Mouse (Mus musculus): ENCODE measurements at regions not wholly inside any gene's neighbourhood (a gene's known extent, or its start where the extent isn't known, plus 50 kb on each side); places are given as distances from the start of the nearest gene placed in this dataset.
"Not testable (repeated sequence)": the region's sequence is repeated elsewhere in the genome, so short reads cannot be mapped to it uniquely, and the experiment has no call there.

GRCm38 (mm10) chr2:17946047-17946446 is 50.7 kb downstream of the H2al2a start:
- DNase-seq (ENCODE audit: low spot score in 2 of 2), result no peak

GRCm38 (mm10) chr2:17945369-17945915 is 51.3 kb downstream of the H2al2a start:
- DNase-seq (ENCODE audit: low spot score in 2 of 2), result no peak

- DNase-seq (ENCODE audit: low spot score in 2 of 2), result no peak
Observed at GRCm38 (mm10) chr2:17943506-17943905, 53.3 kb downstream of the H2al2a start.

GRCm38 (mm10) chr2:17942528-17943387 is 54.0 kb downstream of the H2al2a start:
- DNase-seq (ENCODE audit: low spot score in 2 of 2), result no peak

GRCm38 (mm10) chr2:17941921-17942320 is 54.8 kb downstream of the H2al2a start:
- no peak for DNase-seq (ENCODE audit: low spot score in 2 of 2)

- DNase-seq (ENCODE audit: low spot score in 2 of 2), result not testable (repeated sequence)
Observed at GRCm38 (mm10) chr2:17939857-17940848, 56.6 kb downstream of the H2al2a start.

- no peak for DNase-seq (ENCODE audit: low spot score in 2 of 2)
Observed at GRCm38 (mm10) chr2:17939183-17939856, 57.4 kb downstream of the H2al2a start.

GRCm38 (mm10) chr2:17936527-17937139 is 60.1 kb downstream of the H2al2a start:
- DNase-seq (ENCODE audit: low spot score in 2 of 2), result no peak

GRCm38 (mm10) chr2:17935916-17936315 is 60.8 kb downstream of the H2al2a start:
- no peak for DNase-seq (ENCODE audit: low spot score in 2 of 2)

- no peak for DNase-seq (ENCODE audit: low spot score in 2 of 2)
Observed at GRCm38 (mm10) chr2:17935466-17935865, 61.3 kb downstream of the H2al2a start.

GRCm38 (mm10) chr2:17934610-17935009 is 62.1 kb downstream of the H2al2a start:
- no peak for DNase-seq (ENCODE audit: low spot score in 2 of 2)

- DNase-seq (ENCODE audit: low spot score in 2 of 2), result no peak
Observed at GRCm38 (mm10) chr2:17932932-17933790, 63.6 kb downstream of the H2al2a start.

GRCm38 (mm10) chr2:17932426-17932931 is 64.3 kb downstream of the H2al2a start:
- no peak for DNase-seq (ENCODE audit: low spot score in 2 of 2)

- DNase-seq (ENCODE audit: low spot score in 2 of 2), result no peak
Observed at GRCm38 (mm10) chr2:17931881-17932280, 64.9 kb downstream of the H2al2a start.

- no peak for DNase-seq (ENCODE audit: low spot score in 2 of 2)
Observed at GRCm38 (mm10) chr2:17918861-17919648, 77.7 kb downstream of the H2al2a start.

GRCm38 (mm10) chr2:17917238-17917946 is 79.4 kb downstream of the H2al2a start:
- no peak for DNase-seq (ENCODE audit: low spot score in 2 of 2)

GRCm38 (mm10) chr2:17902616-17903015 is 94.1 kb downstream of the H2al2a start:
- DNase-seq (ENCODE audit: low spot score in 2 of 2), result no peak

- DNase-seq (ENCODE audit: low spot score in 2 of 2), result no peak
Observed at GRCm38 (mm10) chr2:17900202-17900601, 96.6 kb downstream of the H2al2a start.

All from frontal cortex, postnatal 10 days (tissue).